Mouse (Mus musculus) neural tube, embryonic 11.5 days (tissue): ENCODE measurements at regions not wholly inside any gene's neighbourhood (a gene's known extent, or its start where the extent isn't known, plus 50 kb on each side); places are given as distances from the start of the nearest gene placed in this dataset. TPM values are rescaled to one million over a fixed set of nuclear protein-coding genes. Genes with fewer than 3 reads are reported as not detected.

Source experiments
- ATAC-seq: fragments of 200-750 bp; cut with Nextera tagmentation; 2 replicates; pipeline ENCODE4 v1.8.0; 2017; ENCODE audit warnings: moderate number of reproducible peaks, mild to moderate bottlenecking, moderate TSS enrichment, moderate library complexity; ENCODE audit not compliant: insufficient read depth, low FRiP score, low TSS enrichment
- DNase-seq: peaks from one replicate; pipeline ENCODE4 v3.0.0-alpha.2; 2015; ENCODE audit warnings: low spot score
- H3K27ac ChIP-seq: fragments of 300-500 bp; sonication (generic); 2 replicates; pipeline ENCODE4 v1.5.1; 2014; ENCODE audit warnings: low read depth, mild to moderate bottlenecking, low read length
- H3K27me3 ChIP-seq: fragments of 300-500 bp; sonication (generic); 2 replicates; pipeline ENCODE4 v1.6.1; 2014; ENCODE audit warnings: mild to moderate bottlenecking, low read length, mixed read lengths; ENCODE audit not compliant: control insufficient read depth, insufficient read depth
- H3K36me3 ChIP-seq: fragments of 300-500 bp; sonication (generic); 2 replicates; pipeline ENCODE4 v1.6.1; 2014; ENCODE audit warnings: mild to moderate bottlenecking, low read length, moderate library complexity, mixed read lengths; ENCODE audit not compliant: control insufficient read depth, insufficient read depth
- H3K4me1 ChIP-seq: fragments of 300-500 bp; sonication (generic); 2 replicates; pipeline ENCODE4 v1.6.1; 2014; ENCODE audit warnings: low read length, mixed read lengths; ENCODE audit not compliant: control insufficient read depth, insufficient read depth
- H3K4me2 ChIP-seq: fragments of 300-500 bp; sonication (generic); 2 replicates; pipeline ENCODE4 v1.6.1; 2014; ENCODE audit warnings: low read depth, mild to moderate bottlenecking, moderate library complexity
- H3K4me3 ChIP-seq: fragments of 300-500 bp; sonication (generic); 2 replicates; pipeline ENCODE4 v1.5.1; 2014; ENCODE audit warnings: low read depth, low read length
- H3K9ac ChIP-seq: fragments of 300-500 bp; sonication (generic); 2 replicates; pipeline ENCODE4 v1.6.1; 2014; ENCODE audit warnings: mild to moderate bottlenecking, low read length
- H3K9me3 ChIP-seq: fragments of 300-500 bp; sonication (generic); 2 replicates; pipeline ENCODE4 v1.6.1; 2016; ENCODE audit warnings: low read length; ENCODE audit not compliant: control insufficient read depth
- WGBS: fragments of 180-500 bp; shearing (Covaris S2); extraction: QIAGEN DNeasy Blood & Tissue Kit; methylation state at CpG from one replicate; pipeline ENCODE4 v1.1.7; 2014; 5-methylcytosine and 5-hydroxymethylcytosine counted together
- microRNA-seq: library from miRNA; unstranded; fragments of <30 nt; microRNA quantifications from one replicate; pipeline ENCODE4, GENCODE M21; 2016

GRCm38 (mm10) chr8:36031966-36032719 lies 266.6 kb downstream of the Gm19410 start:
- Histone ChIP-seq H3K4me2 (no peak overlapping the region), H3K4me1 (no peaks in the 10 kb centered on the region), H3K4me3 (no peak overlapping the region), H3K9ac (no peak overlapping the region), H3K9me3 (no peaks in the 10 kb centered on the region), H3K36me3 (no peaks in the 10 kb centered on the region), H3K27ac (no peak overlapping the region), H3K27me3 (no peaks in the 10 kb centered on the region)
- whole genome bisulfite sequencing: 74% methylated on average over 10 of the region's 10 CpGs
- no peak for DNase-seq
- no peak for ATAC-seq

DNA sequence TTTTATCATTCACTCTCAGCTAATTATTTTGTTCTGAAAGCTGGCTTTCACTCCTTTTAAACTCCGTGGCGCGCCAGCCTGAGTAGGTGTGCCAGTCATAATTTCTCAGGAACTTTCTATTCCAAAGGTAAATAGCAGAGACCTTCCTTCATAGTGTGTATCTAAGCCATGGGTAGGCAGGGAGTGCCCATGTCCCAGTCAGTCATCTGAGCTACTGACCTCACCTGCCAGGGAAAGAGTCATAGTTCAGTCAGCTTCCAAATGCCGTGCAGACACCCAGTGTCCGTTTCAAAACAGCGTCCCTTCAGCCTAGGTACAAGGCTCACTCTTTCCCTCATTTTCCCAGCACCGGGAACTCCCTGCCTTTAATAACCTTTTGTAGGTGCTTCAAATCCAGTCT lies 269.7 kb downstream of the Gm19410 start:
- H3K27me3 ChIP-seq: no peaks in the 10 kb centered on the region
- H3K27ac ChIP-seq: no peak overlapping the region
- no peaks in the 10 kb centered on the region for H3K36me3 ChIP-seq
- DNase-seq (no peak), ATAC-seq (no peak)
- H3K9ac ChIP-seq: no peak overlapping the region
- WGBS: 94% methylated on average over 7 of the region's 7 CpGs
- H3K4me2 ChIP-seq: no peak overlapping the region
- no peaks in the 10 kb centered on the region for H3K9me3 ChIP-seq
- no peaks in the 10 kb centered on the region for H3K4me1 ChIP-seq
- H3K4me3 ChIP-seq: no peak overlapping the region

- DNase-seq (no peak), ATAC-seq (no peak)
- no peak overlapping the region for H3K9ac ChIP-seq
- H3K36me3 ChIP-seq: no peaks in the 10 kb centered on the region
- H3K4me3 ChIP-seq: no peak overlapping the region
- no peak overlapping the region for H3K4me2 ChIP-seq
- no peak overlapping the region for H3K27ac ChIP-seq
- H3K9me3 ChIP-seq: no peaks in the 10 kb centered on the region
- no peaks in the 10 kb centered on the region for H3K27me3 ChIP-seq
- no peaks in the 10 kb centered on the region for H3K4me1 ChIP-seq
- 75% methylated on average over 6 of the region's 6 CpGs for WGBS
Measured at GRCm38 (mm10) chr8:36036271-36036670, 270.7 kb downstream of the Gm19410 start.

GRCm38 (mm10) chr8:36041222-36041864 lies 275.8 kb downstream of the Gm19410 start:
- no peak overlapping the region for H3K27ac ChIP-seq
- no peak overlapping the region for H3K4me2 ChIP-seq
- no peaks in the 10 kb centered on the region for H3K27me3 ChIP-seq
- ATAC-seq (no peak), DNase-seq (no peak)
- no peak overlapping the region for H3K9ac ChIP-seq
- H3K4me1 ChIP-seq: no peaks in the 10 kb centered on the region
- H3K4me3 ChIP-seq: no peak overlapping the region
- no peaks in the 10 kb centered on the region for H3K9me3 ChIP-seq
- no peaks in the 10 kb centered on the region for H3K36me3 ChIP-seq
- 77% methylated on average over 6 of the region's 6 CpGs for WGBS

DNA sequence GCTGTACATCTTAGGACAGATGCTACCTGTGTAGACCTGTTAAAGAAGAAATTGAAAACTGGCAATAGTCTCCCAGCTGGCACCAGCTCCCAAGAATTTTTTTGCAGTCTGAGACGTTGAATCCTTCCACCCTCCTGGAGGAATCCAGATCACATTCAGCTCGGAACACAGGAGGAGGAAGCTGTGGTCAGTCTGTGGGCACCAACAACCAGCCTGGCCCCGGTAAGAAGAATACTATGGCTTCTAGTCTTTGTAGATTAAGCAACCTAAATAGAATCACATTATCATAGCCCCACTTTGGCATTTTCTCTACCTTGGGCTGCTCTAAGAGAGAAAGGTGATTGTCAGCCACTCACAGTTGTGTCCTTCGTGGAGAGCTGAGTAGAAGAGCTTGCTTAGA lies 277.0 kb downstream of the Gm19410 start:
- 96% methylated on average over 4 of the region's 4 CpGs for WGBS
- no peak for DNase-seq
- no peaks in the 10 kb centered on the region for H3K36me3 ChIP-seq
- no peak for ATAC-seq
- H3K9me3 ChIP-seq: no peaks in the 10 kb centered on the region
- H3K4me1 ChIP-seq: no peaks in the 10 kb centered on the region
- no peak overlapping the region for H3K4me2 ChIP-seq
- no peak overlapping the region for H3K9ac ChIP-seq
- no peak overlapping the region for H3K27ac ChIP-seq
- H3K4me3 ChIP-seq: no peak overlapping the region
- H3K27me3 ChIP-seq: no peaks in the 10 kb centered on the region

Small RNA genes lying in the stretch of these regions (microRNA-seq; reads per million reads assigned to microRNA genes)
- gene Gm22030: not detected
